Mouse (Mus musculus) kidney, adult 2 months (tissue): ENCODE measurements around the gene Nrl. TPM values are rescaled to one million over a fixed set of nuclear protein-coding genes. Genes with fewer than 3 reads are reported as not detected.

Experiments
- DNase-seq: peaks from one replicate; pipeline ENCODE4 v3.0.0; 2021
- H3K27ac ChIP-seq: fragments of 200-500 bp; 2 replicates; pipeline ENCODE4 v1.5.1; 2012; ENCODE audit warnings: low read depth, low read length, control low read depth, inconsistent platforms; ENCODE audit not compliant: insufficient read depth
- H3K27me3 ChIP-seq: fragments of 200-500 bp; replicated peaks from 2 replicates; pipeline ENCODE4 v1.6.1; 2012; ENCODE audit warnings: mild to moderate bottlenecking, moderate library complexity, low read length, inconsistent platforms; ENCODE audit not compliant: control insufficient read depth, insufficient read depth
- H3K36me3 ChIP-seq: fragments of 200-500 bp; 2 replicates; pipeline ENCODE4 v1.6.1; 2012; ENCODE audit warnings: mild to moderate bottlenecking, moderate library complexity, low read length, inconsistent platforms; ENCODE audit not compliant: control insufficient read depth, insufficient read depth
- H3K4me1 ChIP-seq: fragments of 200-500 bp; 2 replicates; pipeline ENCODE4 v1.6.1; 2011; ENCODE audit warnings: low read length; ENCODE audit not compliant: control insufficient read depth, insufficient read depth
- H3K4me3 ChIP-seq: fragments of 200-500 bp; 2 replicates; pipeline ENCODE4 v1.5.1; 2011; ENCODE audit warnings: mild to moderate bottlenecking, low read depth, low read length, control low read depth; ENCODE audit not compliant: insufficient read depth
- CTCF ChIP-seq: fragments of 200-500 bp; conservative IDR thresholded peaks from 2 replicates; pipeline ENCODE4 v1.5.1; 2011; ENCODE audit warnings: low read depth, mild to moderate bottlenecking, control low read depth, low read length, moderate library complexity, mixed read lengths; ENCODE audit not compliant: insufficient read depth, insufficient read length
- POLR2A ChIP-seq: fragments of 200-500 bp; IDR thresholded peaks from one replicate; pipeline ENCODE4 v1.6.1; 2011; ENCODE audit warnings: low read depth, low read length, control low read depth
- WGBS: fragments of 180-500 bp; shearing (Covaris S2); methylation state at CpG from one replicate; pipeline ENCODE4 v1.1.7; 2018; 5-methylcytosine and 5-hydroxymethylcytosine counted together
- polyA plus RNA-seq: library from polyadenylated mRNA; depleted of rRNA; stranded (reverse); fragments of >200 nt; gene quantifications from 2 replicates; pipeline ENCODE4 v1.2.3, GENCODE M21; 2012

The Nrl gene
- polyA plus RNA-seq, 1 experiment, result not detected

DNA sequence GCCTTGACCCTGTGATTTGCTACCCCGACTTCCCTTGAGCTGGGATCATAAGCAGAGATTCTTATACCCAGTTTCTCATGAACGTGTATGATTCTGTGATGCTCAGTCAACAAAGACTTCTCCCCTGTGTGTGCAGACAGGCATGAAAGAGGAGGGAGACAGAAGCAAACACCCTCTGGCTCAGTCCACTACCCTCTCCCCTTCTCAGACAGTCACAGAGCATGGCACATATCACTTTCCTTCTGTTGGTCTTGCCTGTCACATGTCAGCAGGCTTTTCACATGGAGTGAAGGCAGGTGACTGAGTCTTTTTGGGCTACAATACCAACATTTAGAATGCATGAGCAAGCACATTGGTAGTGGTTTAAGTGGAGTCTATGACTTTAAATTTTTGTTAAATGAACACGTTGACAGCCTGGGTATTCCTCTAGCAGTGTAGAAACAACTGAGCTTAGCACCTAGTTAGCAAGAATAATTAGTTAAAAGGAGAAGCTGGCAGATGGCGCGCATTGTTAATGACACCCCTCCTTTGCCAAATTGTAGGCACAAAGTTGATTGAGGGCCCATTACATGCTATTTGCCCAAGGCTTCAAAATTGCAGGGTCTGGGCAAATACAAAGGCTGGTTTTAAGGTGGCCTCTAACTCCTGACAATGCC, 40.2 kb downstream of the Nrl start:
- Histone ChIP-seq H3K4me3 (no peak overlapping the region), H3K27me3 (no peaks in the 10 kb centered on the region), H3K27ac (no peak overlapping the region), H3K36me3 (no peaks in the 10 kb centered on the region), H3K4me1 (peaks cover 6% of the 10 kb centered on the region)
- no peak for TF ChIP-seq POLR2A
- no peak for TF ChIP-seq CTCF
- no peak for DNase-seq
- 70% methylated on average over 5 of the region's 5 CpGs for WGBS

DNA sequence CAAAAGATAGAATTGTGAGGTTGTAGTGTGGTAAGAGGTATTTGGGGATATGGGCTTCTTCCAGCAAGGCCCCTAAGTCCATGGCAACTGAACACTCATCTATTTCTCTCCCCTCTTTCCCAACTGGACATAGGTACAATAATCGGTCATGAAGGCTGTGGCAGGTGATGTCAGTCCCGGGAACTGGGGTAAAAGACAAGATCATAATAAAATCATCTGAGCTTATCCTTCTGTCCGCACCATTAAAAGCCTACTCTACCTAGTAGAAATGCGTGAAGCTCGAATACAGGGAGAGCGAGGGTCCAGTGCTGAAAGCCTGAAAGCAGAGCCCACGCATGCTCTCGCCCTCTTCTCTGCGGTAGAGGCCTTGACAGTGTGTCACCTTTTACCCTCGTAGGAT, 45.2 kb downstream of the Nrl start:
- H3K36me3 ChIP-seq, result no peaks in the 10 kb centered on the region
- no peaks in the 10 kb centered on the region for H3K27me3 ChIP-seq
- no peak overlapping the region for H3K4me3 ChIP-seq
- TF ChIP-seq POLR2A (no peak), CTCF (no peak)
- no peak overlapping the region for H3K27ac ChIP-seq
- H3K4me1 ChIP-seq, result peaks cover 12% of the 10 kb centered on the region
- DNase-seq, result no peak
- WGBS, result 82% methylated on average over 10 of the region's 10 CpGs

DNA sequence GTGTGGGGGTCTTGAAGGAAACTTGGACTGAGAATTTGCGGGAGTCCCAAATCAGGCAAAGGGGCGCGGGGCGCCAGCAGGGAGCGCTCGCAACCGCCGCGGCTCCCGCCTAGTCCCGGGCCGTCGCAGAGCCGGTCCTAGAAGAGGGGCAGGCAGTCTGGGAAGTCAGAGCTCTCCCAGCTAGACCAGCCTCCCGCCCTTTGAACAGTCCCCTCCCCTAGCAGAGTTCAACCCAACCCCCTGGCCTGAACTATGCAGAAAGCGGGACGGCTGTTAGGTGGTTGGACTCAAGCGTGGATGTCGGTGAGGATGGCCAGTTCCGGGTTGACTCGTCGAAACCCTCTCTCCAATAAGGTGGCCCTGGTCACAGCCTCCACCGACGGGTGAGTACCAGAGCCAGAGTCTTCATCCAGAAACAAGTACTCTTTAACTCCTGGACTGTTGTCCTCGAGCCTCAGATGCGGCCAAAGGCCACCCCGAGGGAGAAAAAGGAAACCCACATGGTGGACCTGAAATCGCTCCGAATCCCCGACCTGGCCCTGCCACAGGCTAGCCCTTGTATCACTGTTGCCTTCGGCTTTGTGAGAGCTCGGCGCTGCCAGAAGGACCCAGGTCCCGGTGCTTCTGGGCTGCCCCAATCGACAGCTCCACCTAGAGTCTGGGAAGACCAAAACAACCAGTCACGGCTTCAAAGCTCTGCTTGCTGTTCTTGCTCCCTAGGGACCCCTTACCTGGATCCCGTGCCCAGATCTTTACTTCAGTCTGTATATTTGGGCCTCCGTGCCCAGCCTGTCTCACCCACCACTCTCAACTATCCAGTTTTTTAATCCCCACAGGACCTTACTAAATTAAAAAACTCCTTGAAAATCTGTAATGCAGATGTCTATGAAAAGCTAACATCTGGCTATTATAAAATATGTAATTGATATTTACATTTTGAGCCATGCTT, 45.9 kb downstream of the Nrl start, which contains the start of gene Dhrs4:
Dhrs4 (plus strand) TSS at position 108 of the 949 bp plus-strand sequence.
- H3K36me3 ChIP-seq, result no peaks in the 10 kb centered on the region
- no peaks in the 10 kb centered on the region for H3K27me3 ChIP-seq
- H3K27ac ChIP-seq, result peak within 1 kb of the TSS; percentile 78
- TF ChIP-seq POLR2A, result peak; percentile 77
- peak; percentile 69 for TF ChIP-seq CTCF
- peak within 1 kb of the TSS; percentile 63 for H3K4me3 ChIP-seq
- peaks cover 12% of the 10 kb centered on the region for H3K4me1 ChIP-seq
- peak; percentile 93 for DNase-seq
- WGBS, result under 1% methylated on average over 38 of the region's 38 CpGs

DNA sequence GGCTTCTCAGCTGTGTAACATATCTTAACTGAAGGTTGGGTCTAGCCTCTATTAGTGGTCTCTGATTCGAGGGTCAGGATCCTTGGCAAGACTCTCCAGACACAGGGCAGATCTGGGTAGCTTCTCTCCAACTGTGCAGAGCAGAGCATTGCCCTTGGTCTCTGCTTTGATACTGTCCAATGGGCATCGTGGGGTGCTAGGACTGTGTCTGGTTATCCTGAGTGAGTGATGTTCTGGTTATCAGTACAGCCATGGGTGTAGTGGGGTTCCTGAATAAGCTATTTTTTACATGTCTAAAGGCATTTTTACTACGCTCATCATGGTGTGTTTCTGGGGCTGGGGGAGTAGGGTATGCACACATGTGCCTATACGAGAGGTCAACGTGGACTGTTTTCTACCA, 47.0 kb downstream of the Nrl start:
- 94% methylated on average over 5 of the region's 5 CpGs for WGBS
- H3K27me3 ChIP-seq, result no peaks in the 10 kb centered on the region
- TF ChIP-seq CTCF, result no peak
- TF ChIP-seq POLR2A, result no peak
- no peaks in the 10 kb centered on the region for H3K36me3 ChIP-seq
- peaks cover 12% of the 10 kb centered on the region for H3K4me1 ChIP-seq
- peak overlapping the region; percentile 78; the same call in 1 of the 2 replicates for H3K27ac ChIP-seq
- no peak for DNase-seq
- H3K4me3 ChIP-seq, result no peak overlapping the region

DNA sequence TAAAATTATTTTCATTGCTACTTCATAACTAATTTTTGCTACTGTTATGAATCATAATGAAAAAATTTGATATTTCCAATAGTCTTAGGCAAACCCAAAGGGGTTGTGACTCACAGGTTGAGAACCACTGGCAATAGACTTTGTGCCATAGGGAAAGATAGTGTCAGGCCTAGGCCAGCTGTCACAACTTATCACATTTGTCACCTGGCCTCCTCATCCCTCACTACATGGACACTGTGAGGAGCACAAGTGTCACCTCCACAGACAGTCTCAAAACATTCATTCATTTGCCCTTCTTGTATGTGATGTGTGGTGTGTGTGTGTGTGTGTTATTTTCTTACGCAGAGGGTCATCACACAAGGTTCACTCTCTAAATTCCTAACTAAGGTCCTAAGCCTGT, 47.4 kb downstream of the Nrl start:
- no peaks in the 10 kb centered on the region for H3K36me3 ChIP-seq
- DNase-seq, result no peak
- WGBS, result 100% methylated on average over 1 of the region's 1 CpGs
- H3K27ac ChIP-seq, result no peak overlapping the region
- TF ChIP-seq POLR2A (no peak), CTCF (no peak)
- H3K4me1 ChIP-seq, result peaks cover 12% of the 10 kb centered on the region
- no peaks in the 10 kb centered on the region for H3K27me3 ChIP-seq
- no peak overlapping the region for H3K4me3 ChIP-seq

DNA sequence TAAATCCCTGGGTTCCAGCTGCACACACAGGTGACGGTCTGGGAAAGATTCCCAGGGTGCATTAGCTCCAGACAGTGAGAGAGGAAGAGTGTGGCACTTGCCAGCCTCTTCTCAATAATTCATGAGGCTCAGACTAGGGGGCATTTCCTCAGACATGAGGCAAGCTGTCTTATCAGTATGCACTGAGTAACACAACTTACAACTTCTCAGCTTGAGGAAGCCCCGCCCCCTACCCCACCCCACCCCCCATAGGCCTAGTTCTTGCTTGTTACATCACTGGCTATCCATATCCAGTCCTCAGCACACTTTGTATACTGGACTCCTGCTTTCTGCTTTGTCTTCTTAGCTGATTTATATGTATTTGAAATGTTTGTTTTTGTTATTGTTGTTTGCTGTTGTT, 49.1 kb downstream of the Nrl start:
- no peaks in the 10 kb centered on the region for H3K36me3 ChIP-seq
- no peak overlapping the region for H3K27ac ChIP-seq
- H3K27me3 ChIP-seq, result no peaks in the 10 kb centered on the region
- WGBS, result 66% methylated on average over 2 of the region's 2 CpGs
- TF ChIP-seq CTCF (no peak), POLR2A (no peak)
- DNase-seq, result no peak
- no peak overlapping the region for H3K4me3 ChIP-seq
- peaks cover 12% of the 10 kb centered on the region for H3K4me1 ChIP-seq

DNA sequence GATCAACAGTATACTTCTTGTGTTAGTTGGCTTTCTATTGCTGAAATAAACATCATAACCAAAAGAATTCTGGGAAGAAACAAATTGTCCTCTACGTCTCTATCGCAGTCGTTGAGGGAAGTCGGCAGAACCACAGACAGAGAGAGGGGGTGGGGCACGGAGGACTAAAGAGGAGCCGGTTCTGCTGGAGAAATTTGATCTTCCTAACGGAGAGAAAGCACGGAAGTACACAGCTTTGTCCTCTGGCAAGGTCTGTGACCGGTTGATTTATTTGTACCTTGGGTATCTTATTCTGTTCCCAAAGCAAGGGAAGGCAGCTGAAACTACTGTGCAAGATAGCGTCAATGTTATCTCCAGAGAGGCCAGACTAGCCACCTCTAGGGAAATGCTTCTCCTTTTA, 54.0 kb downstream of the Nrl start:
- TF ChIP-seq POLR2A (no peak), CTCF (no peak)
- H3K27me3 ChIP-seq, result no peaks in the 10 kb centered on the region
- WGBS, result 22% methylated on average over 10 of the region's 10 CpGs
- DNase-seq, result peak; percentile 38
- H3K4me1 ChIP-seq, result peaks cover 25% of the 10 kb centered on the region; the same call in 1 of the 2 replicates
- no peaks in the 10 kb centered on the region for H3K36me3 ChIP-seq
- H3K4me3 ChIP-seq, result no peak overlapping the region
- peak overlapping the region; percentile 12; the same call in 1 of the 2 replicates for H3K27ac ChIP-seq
